Mouse (Mus musculus) left cerebral cortex, postnatal 4 days (tissue): Measurements from ENCODE around the gene Abcb7. TPM values are rescaled to one million over a fixed set of nuclear protein-coding genes. Genes with fewer than 3 reads are reported as not detected.
"Not testable (repeated sequence)": the region's sequence is repeated elsewhere in the genome, so short reads cannot be mapped to it uniquely, and the experiment has no call there.

Experiments
- DNase-seq: peaks from one replicate; pipeline ENCODE4 v3.0.0-alpha.2; 2022
- intact Hi-C: fragments of 180-260 bp; cut with DNase I; formaldehyde crosslinking; loops from one replicate; pipeline ENCODE4 v1.15.1; 2025
- total RNA-seq, 2 experiments: library from RNA; stranded (reverse); gene quantifications; 2 replicates each; pipeline ENCODE4 v1.2.3; 2021

The Abcb7 gene
- total RNA-seq: 10 to 100 TPM; 15.8 to 18.9 TPM

DNA sequence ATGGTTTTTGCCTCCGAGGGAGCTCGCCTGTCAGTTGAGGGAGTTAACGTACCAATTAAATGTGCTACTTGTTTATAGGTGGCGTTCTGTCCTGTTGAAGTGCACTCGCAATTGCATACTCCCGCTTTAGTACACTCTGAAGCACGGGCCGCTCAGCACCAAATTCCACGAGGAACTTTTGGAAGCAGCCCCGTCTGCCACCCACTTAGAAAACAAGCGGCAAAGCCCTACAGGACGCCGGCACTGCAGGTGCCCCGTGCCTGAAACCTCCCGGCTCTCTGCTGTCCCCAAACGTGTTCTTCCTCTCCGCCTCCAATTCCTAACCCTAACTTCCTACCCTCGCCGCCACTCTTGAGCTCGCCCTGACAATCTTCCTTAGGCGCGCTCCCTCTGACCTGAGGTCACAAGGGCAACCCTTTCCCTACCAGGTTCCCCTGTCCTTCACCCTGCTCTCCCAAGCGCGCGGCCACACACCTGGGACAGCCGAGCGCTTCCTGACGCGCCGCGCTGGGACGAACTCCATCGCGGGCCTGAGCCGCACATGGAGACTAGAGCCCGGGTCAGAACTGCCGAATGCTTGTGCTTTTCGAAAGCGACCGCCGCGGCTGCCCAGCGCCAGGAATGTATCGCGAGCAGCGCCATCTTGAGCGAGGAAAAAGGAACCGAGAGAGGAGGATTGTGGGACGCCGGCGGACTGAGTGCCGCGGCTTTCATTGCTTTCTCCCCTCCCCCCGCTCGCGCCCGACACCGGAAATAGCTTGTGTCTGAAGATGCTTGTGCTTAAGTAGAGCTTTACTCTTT is at the start of gene Abcb7:
TSS of gene Abcb7 (minus strand) at position 674 of the 801 bp plus-strand sequence.
- intact Hi-C loops: no loop called here
- DNase-seq: peak; percentile 87

DNA sequence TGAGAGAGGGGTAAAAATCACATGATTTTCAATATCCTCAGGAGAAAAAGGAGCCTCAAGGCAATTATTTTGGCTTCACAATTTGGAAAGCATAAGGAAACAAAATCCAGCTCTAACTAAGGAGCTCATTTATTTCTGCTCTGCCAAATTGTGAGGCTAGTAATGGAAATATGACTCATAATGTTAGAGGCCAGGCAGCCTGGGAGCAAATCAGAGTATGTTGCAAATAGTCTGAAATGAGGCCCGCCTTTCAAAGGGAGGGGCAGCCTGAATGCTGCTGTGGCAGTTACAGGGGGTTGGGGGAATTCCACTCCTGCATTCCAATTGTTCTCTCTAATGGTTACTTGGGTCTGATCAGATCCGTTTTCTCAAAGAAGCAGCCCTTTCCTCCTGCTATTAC is 48.1 kb upstream of the Abcb7 start:
- no peak for DNase-seq
- intact Hi-C loops: no loop called here

DNA sequence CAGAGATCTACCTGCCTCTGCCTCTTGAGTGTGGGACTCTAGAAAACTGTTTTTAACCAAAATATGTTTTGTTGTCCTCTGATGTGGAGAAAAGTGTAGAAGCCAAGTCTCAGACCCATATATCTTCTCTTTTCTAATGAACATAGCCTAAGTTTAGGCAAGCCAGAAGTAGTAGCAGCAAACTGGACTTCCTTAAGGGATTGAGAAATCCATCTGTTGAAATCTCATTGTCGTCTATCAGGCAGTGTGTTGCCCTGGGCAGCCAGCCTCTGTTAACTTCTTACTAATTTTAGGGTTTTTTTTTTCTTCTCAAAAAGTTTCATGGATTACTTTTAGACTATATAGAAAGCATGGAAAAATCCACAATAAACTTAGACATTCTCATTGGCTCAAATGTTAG is 38.8 kb upstream of the Abcb7 start:
- no peak for DNase-seq
- intact Hi-C loops: no loop called here

DNA sequence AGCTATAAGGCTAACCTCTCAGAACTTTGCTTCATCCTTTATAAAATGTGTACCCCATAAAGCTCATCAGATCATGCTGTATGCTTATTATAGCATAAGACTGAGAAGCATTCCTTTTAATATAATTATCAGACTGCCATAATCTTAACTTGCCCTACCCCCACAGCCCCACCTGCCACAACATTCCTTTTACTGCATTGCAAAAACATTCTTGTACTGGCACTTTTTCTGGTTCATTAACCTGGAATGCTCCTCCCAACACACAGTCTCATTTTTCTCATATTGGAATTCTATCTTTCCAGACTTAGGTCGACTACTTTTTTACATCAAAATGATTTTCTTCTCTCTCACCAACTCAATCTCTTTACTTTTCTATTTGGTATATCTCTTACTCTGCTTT is 19.8 kb upstream of the Abcb7 start:
- intact Hi-C loops: no loop called here
- no peak for DNase-seq

DNA sequence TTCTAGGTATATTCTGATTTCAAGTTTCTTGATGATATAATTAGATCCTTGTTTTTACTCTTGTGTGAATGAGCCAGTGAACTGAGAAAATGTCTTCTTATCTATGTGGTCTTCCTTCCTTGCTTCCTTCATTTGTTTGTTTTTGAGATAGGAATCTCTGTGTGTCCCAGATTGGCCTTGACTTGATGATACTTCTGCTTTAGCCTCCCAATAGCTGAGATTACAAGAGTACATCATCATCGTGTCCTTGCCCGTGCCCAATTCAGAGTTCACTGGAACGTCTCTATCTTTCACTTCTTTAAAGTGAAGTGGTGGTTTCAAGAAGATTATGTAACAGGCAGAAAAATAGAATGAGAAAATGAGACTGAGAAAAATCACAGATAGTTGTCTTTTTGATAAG is 14.5 kb upstream of the Abcb7 start:
- intact Hi-C loops: no loop called here
- no peak for DNase-seq

DNA sequence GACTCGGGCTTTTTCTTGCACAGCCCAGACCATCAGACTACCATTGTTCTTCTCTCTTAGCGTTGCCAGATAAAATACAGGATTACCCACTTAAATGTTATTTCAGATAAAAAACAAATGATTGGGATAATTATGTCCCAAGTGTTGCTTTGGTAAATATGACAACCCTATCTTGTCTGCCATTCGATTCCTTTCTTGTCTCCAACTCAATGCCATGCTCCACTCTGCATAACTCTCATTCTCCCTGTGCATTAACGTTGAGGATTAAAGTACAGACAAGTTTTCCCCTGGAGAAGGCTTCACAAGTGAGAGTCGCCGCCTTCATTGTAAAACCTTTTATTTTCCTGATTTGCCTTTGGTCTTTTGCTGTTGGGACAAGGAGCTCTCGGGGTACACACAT is 339 bp upstream of the Abcb7 start:
- intact Hi-C loops: no loop called here
- DNase-seq: no peak

DNA sequence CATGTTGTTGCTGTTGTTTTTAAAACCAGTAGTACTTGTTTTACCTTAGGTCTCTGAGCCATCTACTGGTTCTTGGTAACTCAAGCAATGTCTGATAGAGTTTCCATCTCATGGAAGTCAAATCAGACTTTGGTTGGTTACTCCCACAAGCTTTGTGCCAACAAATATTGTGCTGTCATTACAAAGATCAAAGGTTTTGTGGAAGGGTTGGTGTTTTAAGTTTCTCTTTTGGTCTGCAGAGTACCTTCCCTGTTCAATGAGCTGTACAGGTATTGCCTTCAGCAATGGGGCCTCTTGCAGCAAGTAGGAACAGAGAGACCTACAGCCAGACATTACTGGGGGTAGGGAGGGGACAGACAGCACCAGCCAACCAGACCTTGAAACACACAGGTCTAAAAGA is 5.5 kb downstream of the Abcb7 start:
- intact Hi-C loops: no loop called here
- no peak for DNase-seq

DNA sequence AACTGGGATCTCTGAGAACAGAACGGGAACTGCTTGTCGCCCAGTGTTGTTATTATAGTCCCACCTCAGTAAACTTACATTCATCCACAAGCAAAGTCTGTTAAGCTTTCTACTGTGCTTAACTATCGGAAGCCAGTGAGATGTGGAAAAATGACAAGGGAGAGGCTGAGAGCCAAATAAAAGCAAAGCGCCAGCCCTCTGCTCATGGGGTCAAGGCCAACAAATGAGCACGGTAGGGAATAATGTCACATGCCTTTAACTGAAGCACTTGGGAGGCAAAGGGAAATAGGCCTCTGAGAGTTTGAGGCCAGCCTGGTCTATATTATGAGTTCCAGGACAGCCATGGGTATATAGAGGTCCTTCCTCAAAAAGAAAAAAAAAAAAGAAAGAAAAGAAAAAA is 11.2 kb downstream of the Abcb7 start:
- no peak for DNase-seq
- intact Hi-C loops: no loop called here

DNA sequence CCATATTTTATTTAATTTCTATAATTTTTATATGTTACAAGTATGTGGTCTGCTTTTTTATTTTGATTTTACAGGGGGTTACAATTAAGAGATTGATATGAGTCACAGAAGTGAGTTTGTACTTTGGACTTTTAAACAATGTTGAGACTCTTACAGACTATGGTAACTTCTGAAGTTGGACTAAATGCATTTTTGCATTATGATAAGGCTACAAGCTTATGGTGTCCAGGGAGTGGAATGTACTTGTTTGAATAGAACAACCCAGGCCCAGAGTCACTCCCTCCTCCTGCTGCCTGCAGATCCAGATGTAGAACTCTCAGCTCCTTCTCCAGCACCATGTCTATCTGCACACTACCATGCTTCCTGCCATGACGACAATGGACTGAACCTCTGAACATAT is 12.5 kb downstream of the Abcb7 start:
- DNase-seq: no peak
- intact Hi-C loops: no loop called here

DNA sequence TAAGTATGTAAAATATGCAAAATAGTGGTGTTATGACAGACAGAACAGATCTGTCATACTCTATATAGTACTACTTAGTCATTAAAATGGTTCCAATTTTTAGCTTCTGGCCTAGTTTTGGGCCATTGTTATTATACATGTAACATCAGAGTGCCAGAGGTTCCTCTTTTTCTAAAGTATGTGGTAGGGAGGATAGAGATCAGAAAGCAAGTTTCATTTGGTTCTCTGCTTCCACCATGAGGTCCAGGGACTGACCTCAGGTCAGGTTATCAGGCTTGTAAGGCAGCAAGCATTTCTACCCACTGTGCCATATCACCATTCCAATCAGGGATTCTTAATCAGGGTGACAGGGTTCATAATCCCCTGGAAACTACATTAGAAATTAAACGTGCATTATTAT is 16.1 kb downstream of the Abcb7 start:
- intact Hi-C loops: no loop called here
- no peak for DNase-seq

DNA sequence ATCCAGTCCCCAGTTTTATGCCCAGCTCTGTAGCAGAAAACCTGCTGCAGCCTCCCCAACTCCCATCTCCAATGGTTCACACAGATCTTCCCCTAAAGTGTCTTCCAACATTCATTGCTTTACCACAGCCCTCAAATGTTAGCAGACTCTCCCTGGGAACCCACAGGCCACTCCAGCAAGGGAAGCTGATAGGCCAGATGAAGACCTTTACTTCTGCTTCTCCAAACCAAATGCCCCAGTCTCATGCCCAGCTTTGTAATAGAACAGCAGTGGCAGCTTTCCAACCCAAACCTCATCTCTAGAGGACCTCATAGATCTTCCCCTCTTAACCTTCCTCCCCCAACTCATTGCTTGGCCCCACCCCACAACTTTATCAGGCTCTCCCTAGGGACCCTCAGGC is 54.0 kb downstream of the Abcb7 start:
- no peak for DNase-seq
- intact Hi-C loops: no loop called here

DNA sequence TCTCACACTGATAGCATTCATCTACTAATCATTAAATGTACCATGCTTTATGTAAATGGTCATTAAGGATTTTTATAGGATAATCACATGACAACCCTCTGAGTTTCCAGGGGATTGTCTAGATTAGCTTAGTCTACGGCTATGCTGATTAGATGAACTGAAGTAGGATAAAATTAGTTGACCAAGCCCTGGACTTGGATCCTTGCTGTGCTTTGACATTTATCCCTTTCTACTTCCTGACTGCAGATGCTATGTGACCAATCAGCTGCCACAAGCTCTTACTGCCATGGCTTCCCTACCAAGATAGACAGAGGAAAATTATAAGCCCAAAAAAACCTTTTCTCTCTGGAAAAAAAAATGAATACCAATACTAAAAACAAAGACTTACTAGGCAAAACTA is 57.8 kb downstream of the Abcb7 start:
- DNase-seq: no peak
- intact Hi-C loops: no loop called here

DNA sequence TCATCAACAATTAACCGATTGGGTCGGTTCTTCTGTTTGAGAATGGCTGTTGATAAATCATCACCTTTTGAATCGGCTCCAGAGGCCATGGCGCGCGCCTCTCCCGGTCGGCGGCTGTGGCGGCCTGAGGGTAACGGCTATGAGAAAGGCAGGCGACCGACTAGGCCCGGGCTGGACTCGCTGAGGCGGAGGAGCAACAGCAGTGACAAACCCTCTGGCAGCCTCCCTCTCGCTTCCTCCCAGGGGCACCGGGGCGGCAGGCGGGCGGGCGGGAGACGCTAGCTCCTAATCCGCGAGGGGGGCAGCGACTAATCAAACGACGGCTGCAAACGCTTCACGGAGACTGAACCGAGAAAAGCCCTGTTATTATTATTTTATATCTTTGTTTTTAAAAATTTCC is 65.5 kb downstream of the Abcb7 start:
- intact Hi-C loops: not testable (repeated sequence)
- peak; percentile 11 for DNase-seq

DNA sequence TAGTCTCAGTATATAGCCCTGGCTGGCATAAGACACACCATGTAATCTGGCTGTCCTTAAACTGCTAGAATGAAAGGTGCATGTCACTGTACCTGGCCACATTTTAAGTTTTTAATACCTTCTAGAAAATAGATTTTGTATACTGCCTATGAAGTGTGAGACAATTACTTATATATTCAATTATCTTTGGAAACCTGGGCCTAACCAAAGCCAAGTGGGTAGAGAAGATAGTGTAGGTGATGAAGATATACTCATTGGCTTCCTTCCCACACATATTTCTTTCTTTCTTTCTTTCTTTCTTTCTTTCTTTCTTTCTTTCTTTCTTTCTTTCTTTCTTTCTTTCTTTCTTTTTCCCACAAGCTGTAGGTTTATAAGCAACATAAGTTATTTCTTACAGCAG is 121.9 kb downstream of the Abcb7 start:
- DNase-seq: no peak
- intact Hi-C loops: no loop called here

DNA sequence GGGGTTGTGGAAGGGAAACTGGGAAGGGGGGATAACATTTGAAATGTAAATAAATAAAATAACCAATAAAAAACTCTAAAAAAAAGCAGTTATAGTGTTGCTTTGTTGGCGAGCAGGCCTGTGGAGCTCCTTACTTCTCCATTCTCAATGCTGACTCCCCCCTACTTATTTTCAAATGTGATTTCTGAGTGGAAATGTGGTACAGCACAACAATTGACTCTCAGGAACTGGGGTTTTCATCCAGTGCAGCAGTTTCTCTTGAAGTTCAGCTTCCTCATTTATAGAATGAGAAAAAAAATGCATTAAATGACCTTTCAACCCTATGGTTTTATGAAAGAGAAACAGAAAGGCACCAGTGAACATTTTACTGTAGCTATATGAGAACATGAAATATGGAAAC is 133.8 kb downstream of the Abcb7 start:
- DNase-seq: no peak
- intact Hi-C loops: no loop called here

DNA sequence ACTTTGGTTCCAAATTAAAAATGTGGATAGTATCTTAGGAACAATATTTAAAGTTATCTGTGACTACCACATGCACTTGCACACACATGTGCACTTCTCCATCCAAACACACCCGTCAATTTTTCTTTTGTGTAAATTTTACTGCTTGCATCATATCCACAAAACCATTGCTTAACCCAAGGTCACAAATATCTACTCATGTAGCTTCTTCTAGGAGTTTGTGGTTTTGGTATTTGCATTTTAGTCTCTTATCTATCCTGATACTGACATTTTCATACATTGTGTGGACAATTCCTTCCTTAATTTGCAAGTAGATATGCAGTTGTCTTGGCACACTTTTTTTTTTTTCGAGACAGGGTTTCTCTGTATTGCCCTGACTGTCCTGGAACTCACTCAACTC is 149.3 kb downstream of the Abcb7 start:
- intact Hi-C loops: no loop called here
- no peak for DNase-seq

DNA sequence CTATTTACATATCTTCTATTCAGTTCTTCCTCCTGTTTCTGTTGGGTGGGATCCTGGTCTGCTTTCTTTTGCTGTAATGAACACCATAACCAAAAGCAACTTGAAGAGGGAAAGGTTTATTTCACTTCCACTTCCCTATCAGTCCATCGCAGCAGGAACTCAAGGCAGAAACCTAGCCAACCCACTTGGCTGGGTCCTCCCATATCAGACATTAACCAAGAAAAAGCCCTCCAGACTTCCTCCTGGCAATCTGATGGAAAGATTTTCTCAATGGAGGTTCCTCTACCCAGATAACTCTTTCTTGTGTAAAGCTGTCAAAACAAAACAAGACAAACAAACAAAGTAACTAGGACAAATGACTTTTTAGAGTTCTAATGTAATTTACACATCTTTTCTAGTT is 151.2 kb downstream of the Abcb7 start:
- DNase-seq: no peak
- intact Hi-C loops: no loop called here

DNA sequence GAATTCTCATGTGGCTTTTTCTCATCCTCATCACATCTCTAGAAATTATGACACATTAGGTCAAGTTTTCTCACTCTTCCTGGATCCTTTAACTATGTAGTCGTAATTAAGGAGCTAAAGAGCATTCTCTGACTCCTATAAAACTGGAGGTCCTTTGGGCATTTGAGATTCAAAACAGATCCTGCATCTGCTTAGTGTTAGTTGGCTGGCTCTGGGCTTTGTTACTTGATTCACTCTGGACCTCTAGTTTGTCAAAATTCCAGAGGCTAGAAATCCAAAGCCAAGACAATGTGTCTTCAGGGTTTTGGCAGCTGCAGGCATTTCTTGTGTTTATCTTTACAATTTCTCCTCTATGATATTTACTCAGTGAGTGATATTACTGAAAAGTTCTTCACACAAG is 157.1 kb downstream of the Abcb7 start:
- intact Hi-C loops: no loop called here
- no peak for DNase-seq

Other genes with a start within 250 kb of the Abcb7 start
- gene Nexmif, start 212.7 kb downstream of the Abcb7 start, total RNA-seq: 10 to 100 TPM; 94.0 to 98.9 TPM
- gene Uprt, start 69.0 kb upstream of the Abcb7 start, total RNA-seq: 10 to 100 TPM; 17.4 to 19.0 TPM